Mouse (Mus musculus) heart, embryonic 14.5 days (tissue): Measurements from ENCODE around the gene Gm11111. TPM values are rescaled to one million over a fixed set of nuclear protein-coding genes. Genes with fewer than 3 reads are reported as not detected.

Source experiments
- ATAC-seq: fragments of 200-750 bp; cut with Nextera tagmentation; 2 replicates; pipeline ENCODE4 v1.8.0; 2017; ENCODE audit warnings: low read depth, moderate TSS enrichment; ENCODE audit not compliant: insufficient number of reproducible peaks, insufficient read depth, low FRiP score
- H3K27ac ChIP-seq, 2 experiments: fragments of 200-500 bp in 1 of 2; fragments of 300-500 bp in 1 of 2; sonication (generic) in 1 of 2; replicated peaks in 1 of 2; 2 replicates each; pipeline ENCODE4 v1.5.1; 2012 to 2014; ENCODE audit warnings: low read depth in 2 of 2, low read length in 2 of 2, control low read depth in 1 of 2, mild to moderate bottlenecking in 1 of 2, mixed read lengths in 1 of 2; ENCODE audit not compliant: control insufficient read depth in 1 of 2, insufficient read depth in 1 of 2
- H3K27me3 ChIP-seq: fragments of 300-500 bp; sonication (generic); 2 replicates; pipeline ENCODE4 v1.6.1; 2014; ENCODE audit warnings: mild to moderate bottlenecking, low read length, control low read depth; ENCODE audit not compliant: control insufficient read depth, insufficient read depth
- H3K36me3 ChIP-seq: fragments of 300-500 bp; sonication (generic); 2 replicates; pipeline ENCODE4 v1.6.1; 2014; ENCODE audit warnings: mild to moderate bottlenecking, control low read depth, low read length, mixed read lengths; ENCODE audit not compliant: control insufficient read depth, insufficient read depth
- H3K4me1 ChIP-seq, 2 experiments: fragments of 200-500 bp in 1 of 2; fragments of 300-500 bp in 1 of 2; sonication (generic) in 1 of 2; 2 replicates each; pipeline ENCODE4 v1.6.1; 2012 to 2014; ENCODE audit warnings: low read length in 2 of 2, control low read depth in 1 of 2, mixed read lengths in 1 of 2; ENCODE audit not compliant: control insufficient read depth in 2 of 2, insufficient read depth in 2 of 2
- H3K4me2 ChIP-seq: fragments of 300-500 bp; sonication (generic); 2 replicates; pipeline ENCODE4 v1.6.1; 2014; ENCODE audit warnings: mild to moderate bottlenecking, low read length
- H3K4me3 ChIP-seq, 2 experiments: fragments of 200-500 bp in 1 of 2; fragments of 300-500 bp in 1 of 2; sonication (generic) in 1 of 2; 2 replicates each; pipeline ENCODE4 v1.5.1; 2012 to 2014; ENCODE audit warnings: low read length in 2 of 2, mild to moderate bottlenecking in 2 of 2, control low read depth in 1 of 2, low read depth in 1 of 2, moderate library complexity in 1 of 2; ENCODE audit not compliant: control insufficient read depth in 1 of 2, insufficient read depth in 1 of 2
- H3K9ac ChIP-seq: fragments of 300-500 bp; sonication (generic); 2 replicates; pipeline ENCODE4 v1.6.1; 2014; ENCODE audit warnings: mild to moderate bottlenecking, low read length
- H3K9me3 ChIP-seq: fragments of 300-500 bp; sonication (generic); 2 replicates; pipeline ENCODE4 v1.6.1; 2016; ENCODE audit warnings: low read length, control low read depth; ENCODE audit not compliant: control insufficient read depth
- WGBS: fragments of 180-500 bp; shearing (Covaris S2); extraction: QIAGEN DNeasy Blood & Tissue Kit; methylation state at CpG from one replicate; pipeline ENCODE4 v1.1.7; 2014; 5-methylcytosine and 5-hydroxymethylcytosine counted together
- polyA plus RNA-seq: library from polyadenylated mRNA; unstranded; fragments of >200 nt; fragmentation: Nextera tagmentation; extraction: Ambion mirVana; gene quantifications from 2 replicates; pipeline ENCODE4 v1.2.1, GENCODE M21; 2014

Gm11111 gene
- polyA plus RNA-seq, 1 experiment from 2014 or later = not detected

- H3K9ac ChIP-seq = no peak overlapping the region
- WGBS = 84% methylated on average over 1 of the region's 1 CpGs
- H3K27me3 ChIP-seq = no peaks in the 10 kb centered on the region
- no peak overlapping the region for H3K4me3 ChIP-seq
- H3K27ac ChIP-seq = no peak overlapping the region
- no peaks in the 10 kb centered on the region for H3K36me3 ChIP-seq
- H3K9me3 ChIP-seq = no peaks in the 10 kb centered on the region
- H3K4me1 ChIP-seq = no peaks in the 10 kb centered on the region
- no peak for ATAC-seq
- no peak overlapping the region for H3K4me2 ChIP-seq
These were observed 1.6 kb upstream of the Gm11111 start for GRCm38 (mm10) chr5:98550873-98551272.

DNA sequence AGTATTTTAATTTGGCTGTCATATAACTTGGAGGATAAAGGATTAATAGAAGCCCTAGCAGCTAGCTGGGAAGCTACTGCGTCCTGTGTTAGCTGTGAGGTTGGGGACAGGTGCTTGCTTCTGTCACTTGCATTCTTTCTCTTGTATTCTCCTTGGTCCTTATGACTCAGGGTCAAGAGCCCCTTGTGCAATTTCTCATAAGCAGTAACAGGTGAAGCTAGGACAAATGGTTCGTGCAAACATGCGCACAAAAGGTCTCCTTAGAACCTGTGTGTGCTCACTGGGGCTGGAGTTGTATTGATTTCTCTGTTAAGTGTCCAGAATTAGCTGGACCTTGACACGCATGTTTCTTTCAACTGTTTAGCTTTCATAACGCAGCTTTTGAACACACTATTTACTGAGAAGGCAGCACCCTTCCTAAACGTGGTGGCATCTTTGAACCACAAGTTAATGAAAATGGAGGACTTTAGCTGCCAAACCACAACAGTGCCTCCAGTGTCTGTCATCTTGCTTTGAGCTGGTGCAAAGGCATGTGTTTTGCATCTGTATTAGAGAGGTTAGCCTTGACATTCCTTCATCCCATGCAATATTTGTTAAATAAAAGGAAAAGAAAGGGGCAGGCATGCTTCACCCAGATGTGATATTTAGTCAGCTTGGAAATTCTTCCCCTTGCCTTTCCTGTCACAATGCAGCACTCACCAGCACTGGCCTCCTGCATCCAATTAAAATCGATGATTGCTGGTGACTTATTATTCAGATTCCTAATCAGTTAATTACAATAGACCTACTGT, 511 bp downstream of the Gm11111 start:
- Histone ChIP-seq H3K4me2 (no peak overlapping the region), H3K4me3 (no peak overlapping the region), H3K27ac (no peak overlapping the region), H3K9me3 (no peaks in the 10 kb centered on the region), H3K36me3 (no peaks in the 10 kb centered on the region), H3K9ac (no peak overlapping the region), H3K27me3 (no peaks in the 10 kb centered on the region), H3K4me1 (no peaks in the 10 kb centered on the region)
- 74% methylated on average over 7 of the region's 7 CpGs for WGBS
- no peak for ATAC-seq

GRCm38 (mm10) chr5:98561301-98561700, 8.8 kb downstream of the Gm11111 start:
- Histone ChIP-seq H3K9ac (no peak overlapping the region), H3K4me2 (no peak overlapping the region), H3K9me3 (no peaks in the 10 kb centered on the region), H3K36me3 (no peaks in the 10 kb centered on the region), H3K27ac (no peak overlapping the region), H3K27me3 (no peaks in the 10 kb centered on the region), H3K4me3 (no peak overlapping the region), H3K4me1 (no peaks in the 10 kb centered on the region)
- no peak for ATAC-seq
- 76% methylated on average over 4 of the region's 4 CpGs for WGBS

DNA sequence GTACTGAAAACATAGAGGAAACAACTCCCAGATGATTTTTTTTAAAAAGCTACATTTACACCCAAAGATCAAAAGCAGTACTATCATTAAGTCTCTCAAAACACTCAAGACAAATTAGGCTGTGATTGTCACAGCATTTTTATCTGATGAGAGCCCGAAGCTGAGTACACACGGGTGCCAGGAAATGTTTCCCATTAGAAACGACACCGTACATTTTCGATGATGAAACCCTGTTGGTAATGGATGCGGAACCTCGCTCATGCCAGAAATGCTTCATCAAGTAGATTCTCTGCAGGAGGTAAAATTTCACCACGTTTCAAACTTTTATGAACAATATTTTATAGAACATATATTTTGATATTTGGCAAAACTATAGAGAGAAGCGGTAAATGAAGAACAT, 10.3 kb downstream of the Gm11111 start:
- 75% methylated on average over 9 of the region's 9 CpGs for WGBS
- Histone ChIP-seq H3K9me3 (no peaks in the 10 kb centered on the region), H3K36me3 (no peaks in the 10 kb centered on the region), H3K4me2 (no peak overlapping the region), H3K27me3 (no peaks in the 10 kb centered on the region), H3K9ac (no peak overlapping the region), H3K4me3 (no peak overlapping the region), H3K27ac (no peak overlapping the region), H3K4me1 (peaks cover 0 to 7% of the 10 kb centered on the region in 2 experiments; a peak in 2 of 4 replicates)
- ATAC-seq = no peak

DNA sequence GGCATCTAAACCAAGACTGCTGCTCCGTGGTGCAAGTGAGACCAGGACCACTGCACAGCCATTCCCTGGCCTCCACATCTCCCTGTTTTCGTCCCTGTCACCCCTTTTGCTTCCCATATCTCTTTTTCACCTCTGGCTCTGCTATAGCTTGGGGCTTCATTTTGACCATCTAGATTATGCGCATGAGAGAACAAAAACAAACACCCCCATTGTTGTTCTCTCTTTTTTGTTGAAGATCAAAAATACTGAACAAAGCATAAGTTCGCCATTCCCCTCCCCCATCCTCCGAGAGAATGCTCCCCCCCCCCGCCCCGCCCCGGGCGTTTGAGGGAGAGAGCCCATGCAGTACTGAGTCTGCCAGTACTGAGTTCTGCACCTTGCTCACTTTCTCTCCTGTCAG, 11.3 kb downstream of the Gm11111 start:
- H3K27me3 ChIP-seq = no peaks in the 10 kb centered on the region
- H3K9me3 ChIP-seq = no peaks in the 10 kb centered on the region
- peaks cover 0 to 7% of the 10 kb centered on the region in 2 experiments; a peak in 3 of 4 replicates for H3K4me1 ChIP-seq
- WGBS = 58% methylated on average over 9 of the region's 9 CpGs
- H3K4me2 ChIP-seq = no peak overlapping the region
- H3K4me3 ChIP-seq = no peak overlapping the region
- no peaks in the 10 kb centered on the region for H3K36me3 ChIP-seq
- no peak overlapping the region for H3K9ac ChIP-seq
- ATAC-seq = no peak
- H3K27ac ChIP-seq = no peak overlapping the region

- Histone ChIP-seq H3K27ac (no peak overlapping the region), H3K4me3 (no peak overlapping the region), H3K36me3 (no peaks in the 10 kb centered on the region), H3K4me1 (peaks cover 2 to 11% of the 10 kb centered on the region in 2 experiments; a peak in 3 of 4 replicates), H3K27me3 (no peaks in the 10 kb centered on the region), H3K4me2 (no peak overlapping the region), H3K9ac (no peak overlapping the region), H3K9me3 (no peaks in the 10 kb centered on the region)
- no peak for ATAC-seq
- WGBS = 51% methylated on average over 6 of the region's 6 CpGs
These were observed 14.1 kb downstream of the Gm11111 start for GRCm38 (mm10) chr5:98566461-98567193.

DNA sequence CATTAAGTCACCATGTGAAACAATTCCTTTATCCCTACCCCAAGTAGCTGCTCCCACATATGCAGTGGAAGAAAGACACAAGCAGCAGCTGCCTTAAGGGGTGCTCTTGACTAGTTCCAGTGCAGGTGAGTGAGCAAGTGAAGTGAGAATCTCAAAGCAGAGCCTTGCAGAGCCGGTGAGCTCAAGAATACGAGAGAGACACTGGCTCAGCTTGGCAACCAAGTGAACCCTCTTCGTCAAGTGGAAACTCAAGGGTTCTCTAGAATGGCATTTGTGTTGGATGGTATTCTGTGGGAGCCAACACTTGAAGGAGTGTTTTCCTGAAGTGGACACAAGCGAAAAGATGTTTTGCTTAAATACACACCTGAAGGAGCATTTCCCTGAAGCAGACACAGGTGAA, 16.0 kb downstream of the Gm11111 start:
- no peak overlapping the region for H3K9ac ChIP-seq
- H3K4me3 ChIP-seq = no peak overlapping the region
- H3K4me1 ChIP-seq = peaks cover 2 to 11% of the 10 kb centered on the region in 2 experiments; a peak in 3 of 4 replicates
- H3K27ac ChIP-seq = no peak overlapping the region
- H3K9me3 ChIP-seq = no peaks in the 10 kb centered on the region
- 82% methylated on average over 4 of the region's 4 CpGs for WGBS
- H3K4me2 ChIP-seq = no peak overlapping the region
- H3K36me3 ChIP-seq = no peaks in the 10 kb centered on the region
- no peaks in the 10 kb centered on the region for H3K27me3 ChIP-seq
- ATAC-seq = no peak
